Mouse (Mus musculus) myocyte (in vitro differentiated cells): ENCODE measurements around the gene Arhgap21. TPM values are rescaled to one million over a fixed set of nuclear protein-coding genes. Genes with fewer than 3 reads are reported as not detected.

ENCODE experiments used
- H3K27me3 ChIP-seq: one replicate; pipeline ENCODE4 v1.6.1; 2011; ENCODE audit not compliant: control insufficient read depth, insufficient read depth, insufficient read length
- H3K36me3 ChIP-seq: one replicate; pipeline ENCODE4 v1.6.1; 2011; ENCODE audit not compliant: control insufficient read depth, insufficient read depth
- H3K4me2 ChIP-seq: one replicate; pipeline ENCODE4 v1.6.1; 2011; ENCODE audit warnings: low read depth, control low read depth
- H3K4me3 ChIP-seq: one replicate; pipeline ENCODE4 v1.5.1; 2011; ENCODE audit warnings: mild to moderate bottlenecking, control low read depth, moderate library complexity
- H3K79me2 ChIP-seq: one replicate; pipeline ENCODE4 v1.6.1; 2011; ENCODE audit not compliant: control insufficient read depth, insufficient read depth
- H3ac ChIP-seq: one replicate; pipeline ENCODE4 v1.6.1; 2011; ENCODE audit not compliant: control insufficient read depth, insufficient read length
- CEBPB ChIP-seq: IDR thresholded peaks from 2 replicates; pipeline ENCODE4 v1.6.1; 2011; ENCODE audit warnings: mild to moderate bottlenecking, moderate library complexity; ENCODE audit not compliant: poor library complexity, insufficient read depth, severe bottlenecking
- E2F4 ChIP-seq: IDR thresholded peaks from one replicate; pipeline ENCODE4 v1.6.1; 2011; ENCODE audit warnings: mild to moderate bottlenecking, control low read depth, moderate library complexity; ENCODE audit not compliant: insufficient read depth
- MAX ChIP-seq: IDR thresholded peaks from one replicate; pipeline ENCODE4 v1.6.1; 2011; ENCODE audit warnings: low read depth, mild to moderate bottlenecking, control low read depth
- MYOD1 ChIP-seq, 3 experiments: IDR thresholded peaks; one replicate each; pipeline ENCODE4 v1.6.1; 2011; ENCODE audit warnings: control low read depth in 2 of 3, low read depth in 2 of 3, mild to moderate bottlenecking in 2 of 3, moderate library complexity in 1 of 3; ENCODE audit not compliant: insufficient read length in 2 of 3, control insufficient read depth in 1 of 3
- MYOG ChIP-seq, 3 experiments: IDR thresholded peaks; one replicate each; pipeline ENCODE4 v1.6.1; 2011; ENCODE audit warnings: control low read depth in 2 of 3, low read depth in 2 of 3, mild to moderate bottlenecking in 2 of 3; ENCODE audit not compliant: insufficient read length in 2 of 3, control insufficient read depth in 1 of 3, insufficient read depth in 1 of 3
- POLR2A ChIP-seq: IDR thresholded peaks from one replicate; pipeline ENCODE4 v1.6.1; 2011; ENCODE audit warnings: low read depth, mild to moderate bottlenecking, control low read depth, moderate library complexity; ENCODE audit not compliant: insufficient read length
- POLR2AphosphoS2 ChIP-seq: IDR thresholded peaks from one replicate; pipeline ENCODE4 v1.6.1; 2011; ENCODE audit warnings: low read depth, control low read depth; ENCODE audit not compliant: insufficient read length
- REST ChIP-seq: IDR thresholded peaks from one replicate; pipeline ENCODE4 v1.6.1; 2011; ENCODE audit warnings: mild to moderate bottlenecking, control low read depth, moderate library complexity; ENCODE audit not compliant: insufficient read depth, insufficient read length
- SRF ChIP-seq: IDR thresholded peaks from one replicate; pipeline ENCODE4 v1.6.1; 2011; ENCODE audit warnings: low read depth; ENCODE audit not compliant: control insufficient read depth, insufficient read length
- TCF12 ChIP-seq: IDR thresholded peaks from one replicate; pipeline ENCODE4 v1.6.1; 2011; ENCODE audit warnings: mild to moderate bottlenecking, control low read depth; ENCODE audit not compliant: poor library complexity, insufficient read depth, severe bottlenecking
- TCF3 ChIP-seq: IDR thresholded peaks from one replicate; pipeline ENCODE4 v1.6.1; 2011; ENCODE audit warnings: low read depth, control low read depth; ENCODE audit not compliant: insufficient read length
- USF1 ChIP-seq: IDR thresholded peaks from one replicate; pipeline ENCODE4 v1.6.1; 2011; ENCODE audit warnings: low read depth, mild to moderate bottlenecking, control low read depth, moderate library complexity
- polyA plus RNA-seq: library from polyadenylated mRNA; unstranded; fragments of >200 nt; fragmentation: generic; extraction: Trizol; gene quantifications from one replicate; pipeline ENCODE4 v1.2.1, GENCODE M21; 2012; ENCODE audit warnings: missing spikeins

The Arhgap21 gene
- polyA plus RNA-seq, 1 experiment, result 18.0 TPM

DNA sequence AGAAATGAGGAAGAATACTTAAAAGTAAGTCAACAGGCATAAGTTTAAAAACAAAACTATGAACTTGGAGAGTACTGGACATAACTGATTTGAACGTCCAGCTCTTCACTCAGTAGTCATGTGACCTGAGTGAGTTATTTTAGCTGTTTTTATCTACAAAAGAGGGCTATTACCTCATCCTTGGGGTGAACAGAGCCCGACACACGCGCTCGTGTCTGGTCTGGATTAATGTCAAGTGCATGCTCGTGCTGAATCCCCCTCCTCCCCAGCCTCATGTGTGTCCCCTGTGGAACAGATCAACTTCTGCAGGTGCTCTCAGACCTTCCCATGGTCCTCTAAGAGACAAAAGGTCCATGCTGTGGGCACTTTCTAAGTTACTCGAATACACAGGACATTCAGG is 59.3 kb downstream of the Arhgap21 start:
- TF ChIP-seq POLR2A, result no peak
- TF ChIP-seq USF1, result peak; percentile 25
- H3K4me2 ChIP-seq, result no peak overlapping the region

GRCm38 (mm10) chr2:20907291-20907690 is 61.4 kb downstream of the Arhgap21 start:
- no peak overlapping the region for H3K4me3 ChIP-seq
- H3ac ChIP-seq, result no peak overlapping the region
- H3K36me3 ChIP-seq, result no peaks in the 10 kb centered on the region
- H3K27me3 ChIP-seq, result no peaks in the 10 kb centered on the region
- peaks cover 68% of the 10 kb centered on the region for H3K79me2 ChIP-seq
- TF ChIP-seq MYOG (IDR thresholded peaks at IDR 0.05; ENCODE audit: control insufficient read depth in 1 of 3, insufficient read depth in 1 of 3, insufficient read length in 2 of 3, low read depth in 2 of 3) (no peak), CEBPB (no peak)
- H3K4me2 ChIP-seq, result no peak overlapping the region

More for the DNA sequence above, 59.3 kb downstream of the Arhgap21 start:
- H3K36me3 ChIP-seq, result peaks cover 6% of the 10 kb centered on the region
- no peak overlapping the region for H3K4me3 ChIP-seq
- no peak overlapping the region for H3ac ChIP-seq
- H3K27me3 ChIP-seq, result no peaks in the 10 kb centered on the region
- peaks cover 57% of the 10 kb centered on the region for H3K79me2 ChIP-seq

DNA sequence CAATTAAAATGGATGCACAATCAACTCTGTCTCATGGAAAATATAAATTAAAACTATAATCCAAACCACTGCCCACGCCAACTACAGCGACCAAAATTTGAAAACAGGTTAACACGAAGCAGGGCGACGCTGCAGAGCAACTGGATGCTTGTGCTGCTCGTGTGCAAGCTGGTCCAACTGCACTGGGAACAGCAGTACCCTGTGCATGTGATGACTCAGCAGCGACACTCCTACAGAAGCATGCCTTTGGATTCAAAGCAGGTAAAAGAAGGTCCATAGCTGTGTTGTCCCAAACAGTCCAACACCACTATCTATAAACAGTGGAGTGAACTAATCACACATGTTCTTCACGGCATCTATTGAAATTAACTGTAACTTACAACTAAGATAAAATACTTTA is 63.3 kb downstream of the Arhgap21 start:
- no peak overlapping the region for H3K4me3 ChIP-seq
- H3ac ChIP-seq, result no peak overlapping the region
- no peak overlapping the region for H3K4me2 ChIP-seq
- H3K36me3 ChIP-seq, result peaks cover 4% of the 10 kb centered on the region
- TF ChIP-seq POLR2A, result no peak
- no peak for TF ChIP-seq E2F4
- H3K27me3 ChIP-seq, result no peaks in the 10 kb centered on the region
- H3K79me2 ChIP-seq, result peaks cover 75% of the 10 kb centered on the region

DNA sequence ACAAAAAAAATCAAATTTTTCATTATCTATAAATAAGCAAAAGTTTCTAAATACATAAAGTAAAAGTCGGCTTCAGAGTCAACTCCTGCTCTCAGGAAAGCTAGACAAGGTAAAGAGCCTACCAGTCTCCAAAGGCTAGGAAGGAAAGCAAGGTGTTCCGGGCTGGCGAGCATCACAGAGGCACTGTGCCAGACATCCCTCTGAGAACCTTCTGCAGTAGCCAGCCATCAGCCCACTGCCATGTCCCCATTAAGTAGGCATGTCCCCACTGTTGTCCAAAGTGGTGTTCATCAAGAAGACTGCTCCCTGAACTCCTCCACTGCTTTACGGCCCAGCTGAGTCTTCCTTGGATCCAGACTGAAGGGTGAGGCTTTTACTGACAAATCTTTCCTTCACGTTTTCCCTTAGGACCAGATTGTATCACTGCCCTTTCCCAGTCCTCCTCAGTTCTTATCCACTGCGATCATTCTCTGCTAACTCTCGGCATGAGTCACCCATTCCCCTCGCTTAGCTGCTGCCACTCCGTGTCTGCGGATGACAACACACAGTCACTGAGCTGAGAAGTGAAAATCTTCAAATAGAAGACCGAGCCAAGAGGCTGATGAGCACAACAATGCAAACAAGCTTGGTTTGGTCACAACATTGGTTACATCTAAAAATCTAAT is 65.6 kb downstream of the Arhgap21 start:
- no peak overlapping the region for H3ac ChIP-seq
- no peaks in the 10 kb centered on the region for H3K27me3 ChIP-seq
- TF ChIP-seq POLR2A (no peak), REST (no peak), USF1 (no peak), MAX (no peak), MYOG (IDR thresholded peaks at IDR 0.05; ENCODE audit: control insufficient read depth in 1 of 3, insufficient read depth in 1 of 3, insufficient read length in 2 of 3, low read depth in 2 of 3) (no peak), TCF3 (no peak), SRF (no peak), E2F4 (no peak), CEBPB (no peak), MYOD1 (IDR thresholded peaks at IDR 0.05; ENCODE audit: control insufficient read depth in 1 of 3, insufficient read length in 2 of 3, low read depth in 2 of 3) (no peak), POLR2AphosphoS2 (no peak), TCF12 (no peak)
- H3K79me2 ChIP-seq, result peaks cover 77% of the 10 kb centered on the region
- peaks cover 4% of the 10 kb centered on the region for H3K36me3 ChIP-seq
- no peak overlapping the region for H3K4me3 ChIP-seq
- H3K4me2 ChIP-seq, result peak overlapping the region; percentile 26

DNA sequence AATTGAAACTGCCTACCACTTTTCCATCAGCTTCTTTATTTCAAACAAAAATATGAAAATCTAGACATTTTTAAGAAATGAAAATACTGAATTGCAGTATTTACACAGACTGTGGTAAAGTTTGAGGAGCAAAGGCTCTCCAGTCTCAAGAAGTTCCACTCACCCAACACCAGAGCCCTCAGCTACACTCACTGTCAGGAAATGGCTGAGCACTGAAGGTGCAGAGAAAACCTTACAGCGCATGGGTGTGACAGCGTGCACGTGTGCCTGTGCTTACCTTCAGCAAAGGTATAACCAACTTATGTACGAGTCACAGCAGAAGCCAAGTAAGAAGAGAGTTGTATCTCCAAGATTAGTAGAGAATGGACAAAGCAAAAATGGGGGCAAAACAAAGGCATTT is 66.8 kb downstream of the Arhgap21 start:
- Histone ChIP-seq H3ac (no peak overlapping the region), H3K36me3 (peaks cover 4% of the 10 kb centered on the region), H3K27me3 (no peaks in the 10 kb centered on the region), H3K4me3 (no peak overlapping the region), H3K4me2 (no peak overlapping the region), H3K79me2 (peaks cover 77% of the 10 kb centered on the region)
- TF ChIP-seq MYOD1 (IDR thresholded peaks at IDR 0.05; ENCODE audit: control insufficient read depth in 1 of 3, insufficient read length in 2 of 3, low read depth in 2 of 3) (no peak), TCF12 (no peak), POLR2A (no peak), TCF3 (no peak), SRF (no peak), USF1 (no peak), CEBPB (no peak), REST (no peak), POLR2AphosphoS2 (no peak), E2F4 (no peak), MAX (no peak), MYOG (IDR thresholded peaks at IDR 0.05; ENCODE audit: control insufficient read depth in 1 of 3, insufficient read depth in 1 of 3, insufficient read length in 2 of 3, low read depth in 2 of 3) (no peak)

DNA sequence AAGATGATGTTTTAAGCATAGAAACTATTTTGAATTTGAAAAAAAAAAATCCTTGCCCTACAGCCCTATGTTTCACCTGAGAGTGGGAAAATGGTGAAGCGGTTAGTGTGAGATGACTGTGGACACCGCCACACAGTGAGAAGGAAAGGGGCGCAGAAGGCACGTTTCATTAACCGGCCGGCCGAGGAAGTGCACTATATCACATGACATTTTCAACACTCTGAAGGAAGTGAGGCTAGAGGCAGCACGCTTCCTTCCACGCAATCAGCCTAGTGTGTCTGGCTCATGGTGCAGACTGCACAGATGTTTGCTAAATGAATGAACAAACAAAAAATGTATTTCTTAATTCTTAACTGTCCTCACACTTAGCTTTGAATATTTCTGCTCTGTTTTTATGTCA is 69.4 kb downstream of the Arhgap21 start:
- Histone ChIP-seq H3K4me3 (no peak overlapping the region), H3K79me2 (peaks cover 66% of the 10 kb centered on the region), H3K36me3 (peaks cover 4% of the 10 kb centered on the region), H3K27me3 (no peaks in the 10 kb centered on the region), H3ac (no peak overlapping the region), H3K4me2 (no peak overlapping the region)
- TF ChIP-seq USF1 (no peak), SRF (no peak), CEBPB (no peak), MYOD1 (IDR thresholded peaks at IDR 0.05; ENCODE audit: control insufficient read depth in 1 of 3, insufficient read length in 2 of 3, low read depth in 2 of 3) (no peak), E2F4 (no peak), TCF3 (no peak), TCF12 (no peak), REST (no peak), POLR2A (no peak), MAX (no peak), MYOG (IDR thresholded peaks at IDR 0.05; ENCODE audit: control insufficient read depth in 1 of 3, insufficient read depth in 1 of 3, insufficient read length in 2 of 3, low read depth in 2 of 3) (no peak), POLR2AphosphoS2 (no peak)
